Mouse (Mus musculus) retina, adult 2 months (tissue): ENCODE measurements around the gene Exoc3l2.

Source experiments
- DNase-seq: peaks from one replicate; pipeline ENCODE4 v3.0.0-alpha.2; 2012; ENCODE audit warnings: low read depth, low spot score

The Exoc3l2 gene

GRCm38 (mm10) chr7:19462884-19463381 lies at the start of gene Exoc3l2:
Gene Exoc3l2 (plus strand): TSS chr7:19463331.
- no peak for DNase-seq

- DNase-seq = no peak
Measured at GRCm38 (mm10) chr7:19413525-19413924, 49.6 kb upstream of the Exoc3l2 start.

GRCm38 (mm10) chr7:19416590-19416989 lies 46.5 kb upstream of the Exoc3l2 start:
- DNase-seq = no peak

GRCm38 (mm10) chr7:19420121-19420520 lies 43.0 kb upstream of the Exoc3l2 start:
- DNase-seq = no peak

- DNase-seq = peak; percentile 77
Measured at GRCm38 (mm10) chr7:19420821-19421636, 42.1 kb upstream of the Exoc3l2 start.

GRCm38 (mm10) chr7:19423083-19423482 lies 40.0 kb upstream of the Exoc3l2 start:
- no peak for DNase-seq

- no peak for DNase-seq
Measured at GRCm38 (mm10) chr7:19424051-19424450, 39.1 kb upstream of the Exoc3l2 start.

GRCm38 (mm10) chr7:19426349-19426748 lies 36.8 kb upstream of the Exoc3l2 start:
- DNase-seq = no peak

- no peak for DNase-seq
Measured at GRCm38 (mm10) chr7:19426888-19427287, 36.2 kb upstream of the Exoc3l2 start.

GRCm38 (mm10) chr7:19427999-19428650 lies 35.0 kb upstream of the Exoc3l2 start:
- DNase-seq = no peak

GRCm38 (mm10) chr7:19429726-19430125 lies 33.4 kb upstream of the Exoc3l2 start:
- DNase-seq = peak; percentile 47

- no peak for DNase-seq
Measured at GRCm38 (mm10) chr7:19430402-19430801, 32.7 kb upstream of the Exoc3l2 start.

- no peak for DNase-seq
Measured at GRCm38 (mm10) chr7:19432475-19432874, 30.7 kb upstream of the Exoc3l2 start.

GRCm38 (mm10) chr7:19436276-19436675 lies 26.9 kb upstream of the Exoc3l2 start:
- DNase-seq = no peak

- DNase-seq = no peak
Measured at GRCm38 (mm10) chr7:19437048-19437447, 26.1 kb upstream of the Exoc3l2 start.

- no peak for DNase-seq
Measured at GRCm38 (mm10) chr7:19441448-19442091, 21.6 kb upstream of the Exoc3l2 start.

- peak; percentile 64 for DNase-seq
Measured at GRCm38 (mm10) chr7:19443344-19443743, 19.8 kb upstream of the Exoc3l2 start.

- no peak for DNase-seq
Measured at GRCm38 (mm10) chr7:19444801-19445200, 18.3 kb upstream of the Exoc3l2 start.

GRCm38 (mm10) chr7:19447689-19448088 lies 15.4 kb upstream of the Exoc3l2 start:
- no peak for DNase-seq

- no peak for DNase-seq
Measured at GRCm38 (mm10) chr7:19449165-19449564, 14.0 kb upstream of the Exoc3l2 start.

GRCm38 (mm10) chr7:19455186-19455585 lies 7.9 kb upstream of the Exoc3l2 start:
- no peak for DNase-seq

- DNase-seq = no peak
Measured at GRCm38 (mm10) chr7:19455819-19456495, 7.2 kb upstream of the Exoc3l2 start.
